Mouse (Mus musculus) embryo, embryonic 9.5 days (tissue): ENCODE data around the gene Gp5.
"Not testable (repeated sequence)": the region's sequence is repeated elsewhere in the genome, so short reads cannot be mapped to it uniquely, and the experiment has no call there.

ENCODE experiments used
- DNase-seq: peaks from one replicate; pipeline ENCODE4 v3.0.0-alpha.2; 2017; ENCODE audit errors: extremely low spot score

Gp5 gene

DNA sequence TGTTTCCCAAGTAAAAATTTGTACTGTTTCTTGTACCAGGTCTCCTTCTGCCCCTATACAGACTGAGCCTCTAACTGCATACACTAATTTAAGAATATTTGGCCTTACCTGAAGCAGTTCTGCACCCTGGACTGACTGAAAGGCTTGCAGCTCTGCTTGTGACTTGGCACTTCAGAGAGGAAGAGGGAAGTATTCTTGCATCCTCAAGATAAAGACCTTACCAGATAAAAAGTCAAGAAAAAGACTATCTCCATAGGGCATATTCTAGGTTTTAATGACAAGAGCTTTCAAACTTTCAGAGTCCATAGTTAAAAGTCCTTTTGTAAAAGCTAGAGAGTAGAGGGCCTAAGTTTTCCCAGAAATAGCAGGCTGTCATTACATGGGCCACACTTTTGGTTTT lies at the start of gene Gp5:
Gene Gp5, minus strand, starts transcription at position 133 of the 400 bp plus-strand sequence.
- DNase-seq: no peak

DNA sequence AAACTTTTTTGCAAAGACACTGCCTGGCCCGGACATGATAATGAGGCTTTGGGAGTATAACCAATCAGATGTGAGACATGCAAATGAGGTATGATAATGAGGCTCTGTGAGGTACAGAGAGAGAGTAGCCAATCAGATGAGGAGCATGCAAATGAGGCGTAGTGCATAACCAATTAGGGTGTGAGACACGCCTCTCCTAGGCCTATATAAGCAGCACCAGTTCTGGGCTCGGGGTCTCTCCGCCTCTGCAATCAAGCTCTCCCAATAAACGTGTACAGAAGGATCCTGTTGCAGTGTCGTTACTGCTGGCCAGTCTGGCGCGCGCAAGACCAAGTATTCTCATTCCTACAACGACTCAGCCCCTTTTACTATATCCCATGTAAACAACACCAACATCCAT lies 42.9 kb upstream of the Gp5 start:
- not testable (repeated sequence) for DNase-seq

DNA sequence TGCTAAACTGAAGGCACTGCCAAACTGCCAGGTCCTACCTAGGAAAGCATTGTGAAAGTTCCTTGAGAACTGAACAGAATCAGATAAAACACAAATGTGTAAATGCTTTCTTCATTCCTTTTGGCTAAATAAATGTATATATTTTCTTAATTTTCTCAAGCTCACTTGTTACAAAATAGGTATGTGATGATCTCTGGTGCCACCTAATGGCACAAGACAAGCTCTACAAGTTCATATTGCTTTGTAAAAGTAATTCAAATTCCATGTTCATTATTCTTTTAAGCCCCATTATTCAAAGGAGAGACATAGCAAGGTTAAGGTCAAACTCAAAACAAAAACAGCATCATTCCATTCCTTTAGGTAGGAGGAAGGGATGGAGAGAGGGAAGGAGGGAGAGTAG lies 3.7 kb upstream of the Gp5 start:
- no peak for DNase-seq

DNA sequence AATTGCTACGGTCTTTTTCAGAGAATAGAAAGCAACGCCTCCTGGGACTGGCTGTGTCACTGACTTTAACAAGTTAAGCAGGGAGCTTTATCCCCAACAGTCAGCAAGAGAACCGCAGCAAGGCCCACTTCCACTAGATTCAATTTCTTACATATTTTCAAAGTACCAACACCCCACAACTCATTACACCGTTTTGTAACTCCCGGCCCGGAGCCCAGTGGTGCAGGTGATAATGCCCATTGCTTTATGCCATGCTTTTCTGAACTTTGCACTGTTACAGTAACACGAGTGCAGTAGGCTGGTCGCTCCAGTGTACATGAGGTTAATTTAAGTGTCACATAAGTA lies 436 bp downstream of the Gp5 start:
- no peak for DNase-seq

DNA sequence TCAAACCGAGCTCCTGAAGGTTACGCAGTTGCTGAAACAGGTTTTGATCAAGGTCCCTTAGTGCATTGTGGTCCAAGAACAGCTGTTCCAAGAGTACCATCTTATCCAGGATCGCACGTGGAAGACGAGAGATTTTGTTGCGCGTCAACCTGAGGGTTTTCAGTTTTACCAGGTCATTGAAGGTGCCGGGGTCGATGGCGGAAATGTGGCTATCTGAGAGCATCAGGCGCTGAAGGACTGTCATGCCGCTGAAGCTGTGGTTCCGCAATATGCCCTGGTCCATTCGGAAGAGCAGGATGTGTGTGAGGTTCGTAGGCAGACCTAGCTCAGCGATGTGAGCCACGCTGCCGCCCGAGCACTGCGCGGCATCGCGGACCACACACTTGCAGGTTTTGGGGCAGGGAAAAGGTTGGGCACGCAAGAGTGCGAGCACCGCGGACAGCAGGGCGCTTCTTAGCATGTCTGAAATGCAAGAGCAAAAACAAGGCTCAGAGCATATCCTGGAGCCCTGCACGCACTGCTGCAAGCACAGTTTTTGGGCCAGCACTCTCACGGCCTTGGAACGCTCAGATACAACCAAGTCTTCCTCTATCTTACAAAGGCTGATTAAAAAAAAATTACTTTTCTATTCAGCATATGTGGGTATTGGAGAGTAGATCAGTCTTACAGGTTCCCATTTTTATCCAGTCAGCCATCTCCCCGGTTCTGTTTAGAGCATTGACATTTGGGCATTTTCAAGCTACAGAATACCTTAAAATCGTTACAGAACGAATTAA lies 996 bp downstream of the Gp5 start:
- peak; percentile 42 for DNase-seq

DNA sequence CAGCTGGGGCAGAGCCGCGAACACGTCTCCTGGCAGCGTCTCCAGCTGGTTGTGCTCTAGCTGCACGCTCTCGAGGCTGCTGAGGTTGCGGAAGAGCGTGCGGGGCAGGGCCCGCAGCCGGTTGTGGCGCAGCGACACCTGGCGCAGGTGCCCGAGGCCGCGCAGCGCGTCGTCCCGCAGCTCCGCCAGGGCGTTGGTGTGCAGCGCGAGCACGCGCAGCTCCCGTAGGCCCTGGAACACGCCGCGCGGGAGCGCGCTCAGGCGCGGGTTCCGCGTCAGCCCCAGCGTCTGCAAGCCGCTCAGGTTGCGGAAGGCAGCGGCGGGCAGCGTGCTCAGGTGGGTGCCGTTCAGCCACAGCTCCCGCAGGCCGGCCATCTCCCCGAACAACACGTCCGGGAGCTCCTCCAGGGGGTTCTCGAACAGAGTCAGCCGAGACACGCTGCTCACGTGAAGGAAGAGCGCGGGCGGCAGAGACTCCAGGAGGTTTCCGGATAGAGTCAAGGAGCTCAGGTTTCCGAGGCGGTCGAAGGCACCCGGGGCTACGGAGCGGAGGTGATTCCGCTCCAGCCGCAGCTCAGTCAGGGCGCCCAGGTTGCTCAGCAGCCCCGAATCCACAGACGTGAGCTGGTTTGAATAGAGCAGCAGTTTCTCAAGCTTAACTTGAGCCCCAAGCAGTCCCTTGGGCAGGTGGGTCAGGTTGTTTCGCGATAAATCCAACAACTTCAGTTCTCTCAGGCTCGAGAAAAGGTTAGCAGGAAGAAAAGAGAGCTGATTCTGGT lies 1.8 kb downstream of the Gp5 start:
- peak; percentile 58 for DNase-seq

DNA sequence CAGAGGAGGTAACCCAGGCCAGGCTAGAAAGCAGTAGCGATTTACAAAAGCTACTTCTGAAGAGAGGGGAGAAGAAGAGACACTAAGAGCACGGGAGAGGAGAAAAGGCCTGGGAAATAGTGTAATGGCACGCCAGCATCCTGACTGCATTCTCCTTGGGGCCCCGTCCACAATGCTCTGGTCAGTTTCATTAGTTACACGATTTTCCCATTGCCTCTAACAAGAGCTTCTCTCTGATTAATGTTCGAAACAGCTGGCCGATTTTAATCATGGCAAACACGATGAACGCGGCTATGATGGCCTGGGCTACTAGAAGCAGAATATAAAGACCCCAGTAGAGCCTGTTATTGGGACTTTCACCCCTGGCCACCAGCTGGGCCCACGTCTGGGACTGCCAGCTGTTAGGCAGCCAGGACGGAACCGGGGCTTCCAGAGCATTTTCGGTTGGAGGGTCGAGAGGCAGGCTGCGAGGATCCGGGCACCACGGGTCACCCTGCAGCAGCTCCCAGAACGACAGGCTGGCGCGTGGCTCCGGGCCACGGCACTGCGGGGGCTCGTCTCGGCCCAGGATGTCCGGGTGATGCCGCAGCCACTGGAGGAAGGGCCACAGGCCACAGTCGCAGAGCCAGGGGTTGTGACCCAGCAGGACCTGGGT lies 2.5 kb downstream of the Gp5 start:
- peak; percentile 45 for DNase-seq

DNA sequence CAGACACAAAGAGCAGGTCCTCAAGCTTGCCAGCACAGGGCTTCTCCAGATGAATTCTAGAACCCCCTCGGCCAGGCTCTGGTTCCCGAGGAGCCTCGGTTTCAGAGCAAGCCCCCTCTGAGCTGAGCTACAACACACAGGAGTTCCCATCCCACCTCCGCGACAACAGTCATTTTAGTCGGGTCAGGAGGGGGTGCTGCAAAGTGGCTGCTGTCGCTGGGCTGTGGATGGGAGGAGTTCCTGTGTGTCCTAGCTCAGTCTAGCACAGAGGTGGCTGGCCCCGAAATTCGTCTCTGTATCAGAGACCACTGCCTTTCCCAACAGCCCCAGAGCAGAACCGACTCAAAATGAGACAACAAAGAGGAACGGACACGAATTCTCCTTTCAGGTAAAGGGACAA lies 3.3 kb downstream of the Gp5 start:
- DNase-seq: no peak

DNA sequence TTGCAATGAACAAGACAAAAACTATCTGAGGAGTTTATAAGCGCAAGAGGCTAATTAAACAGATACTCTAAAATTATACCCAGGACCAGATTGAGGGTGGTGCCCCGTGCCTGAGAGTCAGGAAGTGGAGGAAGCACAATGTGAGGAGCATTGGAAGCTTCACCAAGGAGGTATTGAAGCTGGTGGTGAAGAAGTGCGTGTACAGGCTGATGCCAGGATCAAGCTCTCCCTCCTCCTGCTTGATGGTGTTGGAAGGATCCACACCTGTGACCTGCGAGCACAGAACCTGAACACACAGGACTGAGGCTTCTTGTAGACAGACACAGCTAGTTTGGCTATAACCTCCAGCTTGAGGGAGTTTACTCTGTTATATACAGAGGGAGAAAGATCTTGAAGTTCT lies 4.5 kb downstream of the Gp5 start:
- no peak for DNase-seq

DNA sequence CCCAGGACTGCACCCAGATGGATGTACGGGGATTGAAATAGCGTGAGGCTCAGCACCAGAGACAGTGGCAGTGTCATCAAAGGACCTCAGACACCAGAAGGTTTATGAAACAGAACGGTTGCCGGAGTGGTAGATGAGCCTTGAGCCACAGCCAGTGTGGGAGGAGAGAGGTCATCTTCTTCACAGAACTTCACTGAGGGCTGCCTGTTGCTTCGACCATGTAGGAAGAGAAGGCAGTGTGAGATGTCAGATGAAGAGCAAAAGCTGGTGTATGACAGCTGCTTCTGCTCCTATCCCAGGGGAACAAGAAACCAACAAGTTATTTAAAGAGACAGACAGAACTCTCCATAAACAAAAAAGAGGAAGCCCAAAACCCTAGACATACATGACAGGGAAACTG lies 6.3 kb downstream of the Gp5 start:
- DNase-seq: no peak

DNA sequence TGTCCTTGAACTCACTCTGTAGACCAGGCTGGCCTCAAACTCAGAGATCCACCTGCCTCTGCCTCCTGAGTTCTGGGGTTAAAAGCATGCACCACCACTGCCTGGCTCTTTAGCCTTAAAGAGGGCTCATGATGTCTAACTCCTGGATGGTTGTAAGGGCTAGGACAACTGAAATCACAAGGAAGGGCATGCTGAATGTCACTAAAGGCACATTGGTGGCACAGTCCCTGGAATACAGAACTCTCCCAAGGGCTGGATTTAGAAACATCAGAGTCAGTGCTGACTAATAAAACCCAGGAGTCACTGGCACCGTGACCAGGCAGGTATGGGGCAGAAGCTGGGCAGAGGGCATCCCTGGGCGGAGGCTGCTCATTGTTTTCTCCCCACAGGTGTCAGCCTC lies 7.2 kb downstream of the Gp5 start:
- no peak for DNase-seq

DNA sequence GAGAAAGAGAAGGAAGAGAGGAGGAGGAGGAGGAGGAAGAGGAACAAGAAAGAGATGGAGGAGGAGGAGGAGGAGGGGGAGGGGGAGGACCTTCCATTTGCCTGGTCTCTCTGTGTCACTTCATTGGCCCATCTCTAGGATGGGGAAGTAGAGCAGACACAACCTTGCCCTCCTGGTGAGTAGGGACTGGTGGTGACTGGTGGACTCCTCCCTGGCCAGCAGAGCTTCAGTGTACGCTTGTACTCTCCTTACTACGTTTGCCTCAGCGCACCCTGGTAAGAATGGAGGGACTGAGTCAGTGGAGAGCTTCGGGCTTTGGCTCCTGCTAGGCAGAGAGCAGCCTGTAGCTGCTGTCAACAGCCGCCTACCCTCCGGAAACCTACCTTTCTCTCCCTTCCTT lies 7.9 kb downstream of the Gp5 start:
- DNase-seq: no peak

DNA sequence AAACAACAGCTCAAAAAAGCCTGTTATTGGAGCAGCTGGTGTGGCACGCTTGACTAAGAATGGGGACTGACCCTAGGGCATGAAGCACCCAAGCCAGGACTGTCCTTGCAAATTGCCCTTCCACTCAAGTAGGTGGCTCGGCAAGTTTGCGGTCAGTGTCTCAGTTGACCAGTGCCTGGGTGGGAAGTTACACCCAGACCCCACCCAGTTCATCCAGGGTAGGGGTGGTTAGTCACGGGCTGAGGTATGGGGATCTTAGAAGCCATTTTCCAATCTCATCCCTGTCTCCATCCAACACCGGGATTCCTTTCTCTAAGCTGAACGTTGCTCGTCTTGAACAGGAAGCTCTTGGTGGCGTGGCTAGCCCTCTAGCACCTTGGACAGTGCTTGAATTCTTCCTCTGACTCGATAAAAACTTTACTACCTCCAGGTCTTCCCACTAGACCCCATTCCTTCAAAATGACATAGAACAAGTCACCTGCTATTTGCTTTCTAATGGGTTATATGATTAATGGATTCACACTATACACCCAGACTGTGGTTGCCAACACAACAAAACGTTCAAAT lies 10.8 kb downstream of the Gp5 start:
- DNase-seq: no peak

DNA sequence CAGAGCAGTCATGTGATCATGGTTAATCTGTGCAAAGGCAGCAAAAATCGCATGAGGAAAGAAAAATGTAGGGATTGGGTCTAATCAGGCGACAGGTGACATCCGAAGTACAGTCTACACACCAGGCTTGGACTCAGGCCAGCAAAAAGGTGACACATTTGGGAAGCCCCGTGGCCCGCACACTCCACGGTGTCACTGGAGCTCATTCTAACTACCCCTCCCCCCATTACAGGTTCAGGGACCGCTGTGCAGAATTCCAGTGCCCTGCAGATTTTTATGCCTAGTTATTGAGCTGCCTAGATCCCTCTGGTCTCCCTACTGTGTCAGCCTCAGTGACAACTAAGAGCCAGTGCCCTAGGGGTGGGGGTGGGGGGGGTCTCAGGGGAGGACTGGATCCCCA lies 13.1 kb downstream of the Gp5 start:
- no peak for DNase-seq

DNA sequence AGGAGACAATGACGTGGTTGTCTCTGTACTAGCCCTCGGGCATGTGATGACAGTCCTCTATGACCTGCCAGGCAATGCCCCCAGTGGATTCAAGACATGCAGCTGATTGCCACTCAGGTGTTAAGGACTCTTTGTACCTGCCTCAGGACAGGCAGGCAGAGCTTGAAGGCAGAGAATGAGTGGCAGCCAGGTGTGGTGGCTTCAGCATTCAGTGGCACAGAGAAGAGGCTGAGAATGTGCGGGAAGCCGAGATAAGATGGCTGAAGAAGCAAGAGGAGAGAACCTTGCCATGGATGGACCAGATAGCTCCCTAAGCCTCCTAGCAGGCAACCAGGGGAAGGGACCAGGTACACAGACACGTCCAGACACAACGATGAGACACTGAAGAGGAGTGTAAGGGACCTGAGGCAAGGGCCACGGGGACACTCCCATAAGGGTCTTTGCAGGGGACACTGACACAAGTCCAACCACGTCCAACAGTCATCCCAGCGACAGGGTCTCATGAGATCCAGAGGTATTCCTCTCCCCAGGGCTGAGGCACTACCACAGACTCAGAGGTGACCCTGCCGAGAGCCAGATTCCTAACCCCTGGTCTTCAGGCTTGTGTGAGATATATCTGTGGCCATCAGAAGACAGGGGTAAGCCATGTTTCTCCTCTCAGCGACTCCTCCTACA lies 13.8 kb downstream of the Gp5 start:
- no peak for DNase-seq

DNA sequence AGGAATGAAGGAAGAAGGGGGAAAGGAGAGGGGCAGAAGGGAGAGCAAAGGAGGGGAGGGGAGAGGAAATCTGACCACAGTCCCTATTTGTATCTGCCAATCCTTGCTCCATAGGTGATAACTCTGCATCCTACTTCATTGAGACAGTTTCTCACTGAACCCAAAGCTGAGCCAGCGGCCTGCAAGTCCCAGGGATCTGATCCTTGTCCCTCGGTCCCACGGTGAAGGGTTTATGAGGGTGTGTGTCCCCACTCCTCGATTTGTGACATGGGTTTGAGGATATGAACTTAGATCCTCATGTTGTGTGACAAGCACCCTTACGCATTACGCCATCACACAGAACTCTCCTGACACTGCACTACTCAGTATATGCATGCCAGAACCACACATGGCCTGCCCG lies 15.5 kb downstream of the Gp5 start:
- no peak for DNase-seq

DNA sequence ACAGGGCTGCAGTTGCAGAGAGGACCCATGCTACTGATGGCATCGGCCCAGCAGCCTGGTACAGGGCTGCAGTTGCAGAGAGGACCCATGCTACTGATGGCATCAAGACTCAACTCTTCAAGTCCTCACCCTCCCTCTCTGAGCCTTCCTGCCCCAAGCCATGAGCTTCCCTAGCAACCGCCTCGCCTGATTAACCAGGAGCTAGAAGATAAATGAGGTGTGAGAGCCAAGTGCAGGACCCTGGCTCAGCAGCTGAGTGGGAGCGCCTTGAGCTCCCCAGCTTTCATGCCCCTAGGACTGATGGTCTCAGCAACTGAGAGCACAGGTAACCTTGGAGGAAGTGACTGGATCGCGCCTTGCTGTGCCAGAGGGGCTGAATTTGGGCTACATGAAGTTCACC lies 20.1 kb downstream of the Gp5 start:
- no peak for DNase-seq

DNA sequence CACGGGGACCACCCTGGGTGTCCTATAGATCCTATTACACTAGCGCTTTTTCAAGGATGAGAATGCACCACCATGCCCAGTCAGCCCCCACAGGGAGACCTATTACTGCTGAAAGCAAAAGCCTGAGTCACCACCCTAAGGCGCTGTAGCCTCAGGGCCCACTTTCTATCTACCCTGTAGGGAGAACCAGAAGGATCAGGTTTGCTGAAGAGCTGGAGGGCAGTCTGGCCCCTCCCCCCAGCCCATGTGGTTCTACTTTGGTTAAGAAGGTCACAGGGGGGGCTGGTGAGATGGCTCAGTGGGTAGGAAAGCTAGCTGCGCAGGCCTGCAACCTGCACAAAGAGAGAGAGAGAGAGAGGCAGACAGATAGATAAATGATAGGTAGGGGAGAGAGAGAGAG lies 24.9 kb downstream of the Gp5 start:
- no peak for DNase-seq

DNA sequence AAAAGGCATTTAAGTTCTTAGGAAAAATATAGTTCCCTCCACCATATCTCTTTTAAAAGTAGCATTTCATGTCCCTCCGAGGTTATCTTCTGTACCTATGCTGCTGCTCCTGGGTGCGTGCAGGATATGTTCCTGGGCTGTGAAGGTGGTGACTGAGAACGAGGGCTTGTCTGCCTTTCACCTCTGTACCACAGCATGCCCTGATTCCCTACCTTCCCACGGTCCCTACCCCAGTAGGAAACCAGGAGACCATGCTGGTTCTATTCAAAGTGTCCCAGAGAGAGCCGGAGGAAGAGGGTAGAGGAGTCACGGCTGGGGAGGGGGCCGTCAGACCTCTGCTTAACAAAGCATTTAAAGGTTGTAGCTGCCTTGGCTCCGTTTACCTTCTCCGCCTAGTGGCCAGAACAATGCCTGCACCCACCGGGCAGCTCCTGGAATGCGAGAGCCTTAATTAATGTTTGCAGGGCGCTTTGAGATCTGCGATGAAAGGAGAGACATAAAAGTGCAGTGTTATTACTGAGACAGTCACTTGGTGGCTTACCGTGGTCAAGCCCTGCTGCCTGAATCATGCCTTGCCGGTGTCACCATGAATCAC lies 26.7 kb downstream of the Gp5 start:
- DNase-seq: peak; percentile 79

DNA sequence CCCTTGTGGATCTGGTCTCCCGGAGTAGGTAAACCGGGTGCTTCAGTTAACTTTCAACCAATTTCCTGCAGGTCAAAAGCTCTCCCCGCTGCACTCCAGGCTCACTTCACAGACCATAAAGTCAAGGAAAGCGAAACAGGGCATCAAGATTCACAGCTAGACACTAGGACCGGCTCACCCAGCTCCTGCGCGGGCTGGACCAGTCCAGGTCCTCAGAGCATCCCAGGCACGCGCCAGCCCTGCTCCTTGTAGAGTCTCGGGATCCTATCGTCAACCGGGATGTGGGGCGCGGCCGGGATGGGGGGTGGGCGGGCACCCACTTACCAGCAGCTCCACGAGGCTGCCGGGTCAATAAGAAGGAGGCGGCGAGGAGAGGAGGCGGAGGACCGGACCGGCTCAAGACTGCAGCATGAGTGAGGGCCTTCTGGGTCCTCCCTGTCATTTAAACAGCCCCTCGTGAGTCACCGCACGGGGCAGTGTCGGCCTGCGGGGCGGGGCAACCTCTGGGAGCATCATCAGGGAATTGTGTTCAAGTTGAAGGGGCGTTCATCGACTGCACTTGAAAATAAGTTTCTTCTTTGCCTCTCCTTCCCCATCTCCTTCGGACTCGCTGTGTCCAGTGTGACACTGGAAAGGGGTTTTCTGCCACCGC lies 27.6 kb downstream of the Gp5 start, which contains the start of gene Lrrc15:
Gene Lrrc15, minus strand, starts transcription at position 413 of the 652 bp plus-strand sequence.
- DNase-seq: peak; percentile 67

DNA sequence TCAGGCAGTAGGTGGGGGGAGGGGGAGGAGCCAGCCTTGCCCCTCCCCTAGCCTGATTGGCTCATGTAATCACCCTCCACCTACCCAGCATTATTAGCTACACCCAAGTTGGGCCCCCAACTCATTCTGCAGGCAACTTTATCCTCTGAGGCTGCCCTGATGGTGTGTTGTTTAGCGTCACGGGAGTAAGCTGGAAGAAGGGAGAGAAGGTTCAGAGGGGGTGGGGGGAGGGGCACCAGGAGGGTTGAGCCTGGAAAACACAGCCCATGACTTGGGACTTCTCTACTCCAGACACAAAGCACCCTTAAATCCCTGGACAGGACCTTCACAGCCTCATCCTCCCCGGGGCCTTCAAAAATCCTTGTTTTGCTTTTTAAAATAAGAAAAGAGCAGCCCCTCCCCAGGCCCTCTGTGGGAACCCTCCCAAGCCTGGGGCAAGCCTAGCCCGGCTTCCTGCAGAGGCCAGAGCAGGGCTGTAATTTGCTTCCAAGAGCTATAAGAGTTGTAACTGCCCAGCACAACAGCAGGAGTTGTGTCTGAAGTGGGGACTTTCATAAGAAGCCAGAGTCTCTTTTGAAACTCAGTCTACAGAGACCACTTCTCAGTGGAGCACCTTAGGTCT lies 29.8 kb downstream of the Gp5 start:
- DNase-seq: peak; percentile 23
